Mouse (Mus musculus) spleen, postnatal 14 days (tissue): Measurements from ENCODE around the gene Acsm5.

Experiments
- DNase-seq, 2 experiments: peaks; one replicate each; pipeline ENCODE4 v3.0.0; 2021 to 2022; ENCODE audit warnings: low spot score in 2 of 2

Gene Acsm5

GRCm38 (mm10) chr7:119519163-119519562 lies at the start of gene Acsm5:
Acsm5 (plus strand) TSS chr7:119519463.
- no peak for DNase-seq

DNA sequence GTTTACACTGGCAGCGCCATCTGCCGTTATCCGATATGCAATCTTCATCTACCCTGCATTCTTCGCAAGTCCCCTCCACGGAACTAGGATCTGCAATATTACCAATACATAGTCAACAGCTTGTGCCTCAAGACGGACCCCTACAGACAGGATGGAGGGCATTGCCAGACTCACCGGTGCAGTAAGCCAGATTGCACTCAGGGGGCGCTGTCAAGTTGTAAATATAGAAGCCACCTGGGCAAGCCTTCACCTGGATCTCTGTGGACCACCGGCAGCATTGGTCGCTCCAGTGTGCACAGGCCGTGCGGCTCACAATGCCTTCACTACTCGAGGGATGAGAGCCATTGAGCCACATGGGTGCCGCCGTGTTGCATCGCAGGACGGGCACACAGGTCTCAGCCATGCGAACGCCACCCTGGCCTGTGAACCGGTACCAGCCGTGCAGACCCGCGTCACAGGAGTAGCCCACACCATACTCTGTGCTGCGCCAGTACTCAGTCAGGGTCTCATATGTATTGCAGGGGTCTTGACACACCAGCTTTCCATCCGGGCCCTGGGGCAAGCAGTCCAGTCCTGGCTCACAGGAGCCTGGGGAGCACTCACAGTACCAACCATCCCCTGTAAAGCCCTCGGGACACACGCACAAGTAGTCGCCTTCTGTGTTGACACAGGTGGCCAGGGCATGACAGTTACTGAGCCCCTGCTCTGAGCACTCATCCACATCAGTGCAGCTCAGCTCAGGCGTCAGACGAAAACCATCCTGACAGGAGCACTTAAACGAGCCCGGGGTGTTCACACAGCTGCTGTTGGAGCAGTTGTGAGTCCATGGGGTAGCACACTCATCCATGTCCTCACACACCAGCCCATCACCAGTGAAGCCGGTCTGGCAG lies 42.5 kb upstream of the Acsm5 start:
- DNase-seq, result no peak

DNA sequence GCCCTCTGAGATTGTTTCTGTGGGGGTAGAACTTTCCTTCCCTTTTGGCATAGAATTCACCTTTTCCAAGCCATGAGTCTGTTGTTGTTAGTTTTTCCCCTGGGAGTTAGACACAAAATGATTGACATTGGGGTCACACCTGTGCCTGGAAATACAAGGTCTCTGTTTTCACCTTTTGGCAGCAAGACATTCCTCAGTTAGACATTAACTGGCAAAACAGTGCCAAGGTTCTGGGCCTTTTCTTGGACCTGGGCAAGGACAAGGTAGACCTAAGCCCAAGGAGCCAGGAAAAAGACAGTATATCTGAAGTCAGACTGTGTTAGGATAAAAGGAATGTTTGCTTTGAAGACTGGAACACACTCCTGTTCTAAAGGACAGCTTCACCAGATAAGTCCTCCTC lies 40.0 kb upstream of the Acsm5 start, which contains the start of gene Umod:
TSS of gene Umod (minus strand) at position 27 of the 400 bp plus-strand sequence.
- DNase-seq, result no peak

DNA sequence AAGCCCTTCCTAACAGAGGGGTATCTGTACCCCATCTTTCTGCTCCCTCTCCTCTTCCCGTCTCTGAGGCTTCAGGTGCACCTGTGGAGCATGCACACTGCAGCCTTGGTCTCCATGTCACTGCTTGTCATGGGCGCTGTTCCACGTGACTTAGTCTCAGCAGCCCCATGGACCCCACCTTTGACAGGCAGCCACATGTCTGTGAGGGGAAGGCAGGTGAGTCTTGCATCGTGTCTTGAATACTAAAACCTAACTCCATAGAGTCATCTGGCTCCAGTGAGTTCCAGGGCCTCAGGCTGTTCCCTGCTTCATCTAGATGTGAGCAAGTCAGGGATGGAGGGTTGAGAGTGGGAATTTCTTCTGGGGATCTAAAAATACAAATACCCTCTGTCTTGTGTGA lies 35.1 kb upstream of the Acsm5 start:
- no peak for DNase-seq

- no peak for DNase-seq
Observed at GRCm38 (mm10) chr7:119486683-119487082, 32.6 kb upstream of the Acsm5 start.

- DNase-seq, result no peak
Observed at GRCm38 (mm10) chr7:119490041-119490780, 29.1 kb upstream of the Acsm5 start.

- DNase-seq, result no peak
Observed at GRCm38 (mm10) chr7:119511143-119511542, 8.1 kb upstream of the Acsm5 start.

- no peak for DNase-seq
Observed at GRCm38 (mm10) chr7:119513056-119513455, 6.2 kb upstream of the Acsm5 start.

DNA sequence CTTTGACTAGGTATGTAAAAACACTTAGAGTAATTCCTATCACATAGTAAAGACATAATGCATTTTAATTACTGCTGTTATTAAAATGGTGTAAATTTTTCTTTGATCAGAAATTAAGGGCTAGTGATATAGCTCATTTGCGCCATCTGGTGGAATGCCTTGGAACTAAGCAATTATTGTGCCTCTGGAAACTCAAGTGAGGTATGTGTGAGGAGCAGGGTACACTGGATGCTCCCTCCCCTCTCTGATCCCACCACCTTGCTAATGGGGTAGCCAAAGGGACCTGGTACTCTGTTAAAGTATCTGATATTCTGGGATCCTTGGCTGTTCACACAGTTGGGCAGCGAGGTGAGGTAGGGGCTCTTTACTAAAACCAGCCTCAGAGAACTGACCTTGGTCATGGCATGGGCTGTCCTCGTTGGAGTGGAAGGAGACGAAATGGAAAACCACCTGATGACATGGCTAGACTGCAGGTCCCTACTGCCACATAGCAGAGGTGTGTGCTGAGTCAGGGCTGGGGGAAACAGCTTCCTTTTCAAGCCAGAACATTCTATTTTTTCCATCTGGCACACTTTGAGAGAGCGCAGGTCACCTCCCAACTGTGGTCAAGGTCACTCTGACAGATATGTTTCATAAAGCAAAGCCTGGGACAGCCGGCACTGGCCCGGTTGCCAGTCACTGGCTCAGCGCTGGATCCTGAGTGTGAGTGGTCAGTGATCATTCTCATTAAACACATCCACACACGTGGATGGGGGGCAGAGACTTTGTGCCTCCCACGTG lies 3.6 kb upstream of the Acsm5 start:
- DNase-seq, result peak in 1 of 2 experiments; percentile 7

DNA sequence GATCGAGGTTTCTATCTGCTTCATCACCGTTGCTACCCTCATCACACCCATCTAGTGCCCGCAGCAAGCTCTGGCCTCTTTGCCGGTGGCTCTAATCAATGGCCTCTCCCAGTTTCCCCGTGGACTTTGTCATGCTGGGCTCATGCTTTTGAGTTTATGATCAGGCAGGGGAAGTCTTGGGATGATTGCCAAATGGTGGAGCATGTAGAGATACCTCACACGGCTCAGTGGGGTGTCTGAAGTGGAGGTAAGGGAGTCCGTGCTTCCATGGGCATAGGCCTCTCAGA lies 3.0 kb upstream of the Acsm5 start:
- DNase-seq, result no peak

- peak in 1 of 2 experiments; percentile 31 for DNase-seq
Observed at GRCm38 (mm10) chr7:119519654-119520053, 391 bp downstream of the Acsm5 start.

- DNase-seq, result no peak
Observed at GRCm38 (mm10) chr7:119521816-119522215, 2.6 kb downstream of the Acsm5 start.

DNA sequence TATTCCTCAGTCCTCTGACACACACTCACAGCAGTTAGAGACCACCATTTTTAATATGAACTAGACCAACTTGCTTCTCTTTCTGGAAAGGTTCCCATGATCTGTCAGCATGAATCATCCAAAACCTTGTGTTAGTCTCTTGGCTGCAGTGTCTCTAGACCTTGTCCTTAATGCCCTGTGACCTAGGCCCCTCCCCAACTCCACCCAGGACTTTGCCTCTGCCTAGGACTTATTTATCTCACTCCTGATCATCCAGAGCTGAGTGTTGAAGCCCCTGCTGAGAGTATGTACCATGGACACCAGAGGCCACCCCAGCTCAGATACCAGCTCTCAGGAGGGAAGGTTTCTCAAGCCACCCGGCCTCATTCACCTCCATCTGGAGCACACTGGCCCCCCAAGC lies 3.1 kb downstream of the Acsm5 start:
- no peak for DNase-seq

DNA sequence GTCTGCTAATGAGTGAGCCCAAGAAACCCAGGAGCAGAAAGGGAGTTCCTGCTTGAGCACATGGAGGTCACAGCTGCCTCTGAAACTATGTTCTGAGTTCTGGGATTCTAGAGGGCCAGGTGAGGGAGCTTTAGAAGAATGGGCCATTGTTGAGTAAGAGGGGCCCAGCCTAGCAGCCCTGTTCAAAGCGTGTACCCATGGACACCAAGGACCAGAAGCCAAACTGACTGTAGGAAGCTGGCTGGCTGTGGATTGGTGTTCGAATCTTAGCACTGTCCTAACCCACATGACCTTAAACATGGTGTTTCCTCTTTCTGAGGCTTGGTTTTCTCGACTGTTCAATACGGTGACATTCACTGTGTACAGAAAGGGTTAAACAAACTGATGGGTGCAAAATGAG lies 4.1 kb downstream of the Acsm5 start, which contains the start of gene Pdilt:
TSS of gene Pdilt (minus strand) at position 101 of the 400 bp plus-strand sequence.
- no peak for DNase-seq

- DNase-seq, result no peak
Observed at GRCm38 (mm10) chr7:119525881-119526281, 6.6 kb downstream of the Acsm5 start.

DNA sequence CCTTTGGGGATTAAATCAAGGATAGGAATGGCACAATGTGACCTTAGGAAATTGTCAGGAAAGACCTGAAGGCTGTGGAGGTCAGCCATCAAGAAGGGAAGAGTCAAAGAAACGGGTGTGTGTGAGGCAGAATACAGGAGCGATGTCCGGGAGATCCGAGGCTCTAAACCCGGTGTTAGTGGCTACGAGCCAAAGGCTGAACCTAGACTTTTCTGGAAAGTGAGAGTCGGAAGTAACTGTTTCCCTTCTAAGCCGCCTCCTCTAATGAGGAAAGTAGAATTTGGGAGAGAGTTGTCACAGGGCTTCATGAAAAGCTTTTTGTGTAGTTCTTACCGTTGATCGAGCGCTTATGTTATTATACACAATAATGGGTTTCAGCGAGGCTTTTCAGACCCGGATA lies 7.2 kb downstream of the Acsm5 start:
- no peak for DNase-seq

DNA sequence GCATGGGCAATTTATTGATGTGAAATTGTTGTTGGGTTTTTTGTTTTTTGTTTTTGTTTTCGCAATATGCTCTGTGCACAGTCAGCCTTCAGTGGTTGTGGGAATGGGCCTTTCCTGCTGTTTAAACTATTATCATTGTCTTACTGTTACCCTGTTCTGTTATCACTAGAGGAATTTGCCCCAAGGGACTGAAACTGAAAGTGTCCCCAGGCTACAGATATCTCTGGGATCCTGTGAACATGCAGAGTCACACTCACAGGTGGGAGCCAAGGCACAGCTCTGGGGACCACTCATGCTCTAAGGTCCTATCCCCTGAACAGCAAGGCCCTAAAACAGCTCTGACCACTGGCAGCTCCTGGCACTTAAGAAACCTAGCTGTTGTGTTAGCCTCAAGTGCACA lies 7.9 kb downstream of the Acsm5 start:
- no peak for DNase-seq

DNA sequence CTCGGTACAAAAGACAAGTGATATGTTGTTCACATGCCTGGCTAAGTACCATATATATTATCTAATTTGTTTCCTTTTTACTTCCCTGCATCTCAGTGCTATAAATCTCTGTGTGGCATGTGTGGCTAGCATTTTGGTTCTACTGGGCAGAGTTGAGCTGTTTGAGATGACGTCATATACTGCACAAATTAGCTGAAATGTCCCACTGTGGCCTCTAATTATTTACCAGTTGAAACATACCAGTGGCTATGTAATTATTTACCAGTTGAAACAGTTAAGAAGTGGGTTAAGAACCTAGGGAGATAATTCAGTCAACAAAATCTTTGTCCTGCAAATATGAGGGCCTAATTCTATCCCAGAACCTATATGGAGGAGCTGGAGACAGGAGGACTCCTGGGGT lies 8.3 kb downstream of the Acsm5 start:
- DNase-seq, result no peak

GRCm38 (mm10) chr7:119528617-119529016 lies 9.4 kb downstream of the Acsm5 start:
- no peak for DNase-seq

DNA sequence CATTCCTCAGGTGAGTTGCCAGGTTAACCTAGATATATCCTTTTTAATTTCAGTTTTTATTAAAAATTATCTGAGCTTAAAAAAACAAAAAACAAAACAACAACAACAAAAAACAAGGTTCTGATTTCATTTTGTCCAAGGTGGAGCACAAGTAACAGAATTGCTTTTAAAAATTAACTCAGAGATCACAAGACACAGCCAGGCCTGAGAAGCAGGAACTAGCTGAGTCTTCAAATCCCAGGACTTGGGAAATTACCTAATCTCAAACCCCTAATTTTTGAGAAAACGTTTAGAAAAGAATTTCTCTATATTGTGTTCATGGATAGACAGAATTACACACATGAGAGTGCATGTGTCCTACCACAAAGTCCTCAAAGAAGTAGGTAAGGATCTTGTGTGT lies 13.7 kb downstream of the Acsm5 start:
- no peak for DNase-seq

DNA sequence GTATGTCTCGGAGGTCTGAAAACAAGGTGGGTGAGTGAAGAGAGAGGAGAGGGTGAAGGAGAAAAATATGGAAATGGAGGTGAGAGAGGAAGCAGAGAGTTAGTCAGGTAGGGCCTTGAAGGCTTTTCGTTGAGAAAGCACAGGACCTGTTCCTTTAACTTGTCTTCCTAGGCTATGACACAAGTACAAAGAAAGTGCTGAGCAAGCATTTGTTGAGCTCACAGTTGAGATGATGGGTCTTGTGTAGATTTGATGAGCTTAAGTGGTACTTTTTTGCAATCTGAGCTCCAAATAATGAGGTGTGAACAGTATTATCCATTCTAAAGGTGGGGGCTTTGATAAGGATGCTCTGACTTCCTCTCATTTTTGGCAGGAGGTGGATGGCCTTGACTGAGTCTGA lies 15.1 kb downstream of the Acsm5 start:
- no peak for DNase-seq

GRCm38 (mm10) chr7:119542445-119542844 lies 23.2 kb downstream of the Acsm5 start:
- DNase-seq, result no peak
